Mouse (Mus musculus) neural tube, embryonic 12.5 days (tissue): ENCODE results near the gene Fbn1. TPM values are rescaled to one million over a fixed set of nuclear protein-coding genes. Genes with fewer than 3 reads are reported as not detected.
A peak's percentile ranks its signal among the peaks of the same experiment; 100 is the strongest.

Experiments used
- ATAC-seq: fragments of 200-750 bp; cut with Nextera tagmentation; 2 replicates; pipeline ENCODE4 v1.8.0; 2017; ENCODE audit warnings: low read depth, mild to moderate bottlenecking, moderate TSS enrichment, moderate library complexity; ENCODE audit not compliant: low FRiP score
- H3K27ac ChIP-seq: fragments of 300-500 bp; sonication (generic); 2 replicates; pipeline ENCODE4 v1.5.1; 2016
- H3K27me3 ChIP-seq: fragments of 300-500 bp; sonication (generic); replicated peaks from 2 replicates; pipeline ENCODE4 v1.6.1; 2016; ENCODE audit warnings: mild to moderate bottlenecking
- H3K36me3 ChIP-seq: fragments of 300-500 bp; sonication (generic); 2 replicates; pipeline ENCODE4 v1.6.1; 2016; ENCODE audit warnings: mild to moderate bottlenecking
- H3K4me1 ChIP-seq: fragments of 300-500 bp; sonication (generic); 2 replicates; pipeline ENCODE4 v1.6.1; 2016
- H3K4me2 ChIP-seq: fragments of 300-500 bp; sonication (generic); replicated peaks from 2 replicates; pipeline ENCODE4 v1.6.1; 2016; ENCODE audit warnings: mild to moderate bottlenecking
- H3K4me3 ChIP-seq: fragments of 300-500 bp; sonication (generic); 2 replicates; pipeline ENCODE4 v1.5.1; 2016
- H3K9ac ChIP-seq: fragments of 300-500 bp; sonication (generic); 2 replicates; pipeline ENCODE4 v1.6.1; 2016; ENCODE audit warnings: mild to moderate bottlenecking
- H3K9me3 ChIP-seq: fragments of 300-500 bp; sonication (generic); 2 replicates; pipeline ENCODE4 v1.6.1; 2016; ENCODE audit warnings: mild to moderate bottlenecking
- whole genome bisulfite sequencing: fragments of 180-500 bp; shearing (Covaris S2); methylation state at CpG from one replicate; pipeline ENCODE4 v1.1.7; 2016; 5-methylcytosine and 5-hydroxymethylcytosine counted together
- polyA plus RNA-seq: library from polyadenylated mRNA; unstranded; fragments of >200 nt; fragmentation: Nextera tagmentation; extraction: Ambion mirVana; gene quantifications from 2 replicates; pipeline ENCODE4 v1.2.1, GENCODE M21; 2016

Fbn1 gene
- polyA plus RNA-seq, 1 experiment from 2014 or later: 6.8 TPM

GRCm38 (mm10) chr2:125515291-125516057 is 7.7 kb upstream of the Fbn1 start:
- H3K4me2 ChIP-seq: no peak overlapping the region
- H3K27ac ChIP-seq: no peak overlapping the region
- H3K9ac ChIP-seq: no peak overlapping the region
- H3K4me3 ChIP-seq: no peak overlapping the region
- no peaks in the 10 kb centered on the region; the same call in 1 of the 2 replicates for H3K27me3 ChIP-seq
- no peaks in the 10 kb centered on the region for H3K4me1 ChIP-seq
- H3K9me3 ChIP-seq: no peaks in the 10 kb centered on the region
- WGBS: 85% methylated on average over 12 of the region's 12 CpGs
- H3K36me3 ChIP-seq: no peaks in the 10 kb centered on the region
- ATAC-seq: no peak

- Histone ChIP-seq H3K27me3 (no peaks in the 10 kb centered on the region; the same call in 1 of the 2 replicates), H3K4me2 (no peak overlapping the region), H3K4me3 (no peak overlapping the region), H3K4me1 (no peaks in the 10 kb centered on the region), H3K9me3 (no peaks in the 10 kb centered on the region), H3K27ac (no peak overlapping the region), H3K36me3 (no peaks in the 10 kb centered on the region), H3K9ac (no peak overlapping the region)
- ATAC-seq: no peak
- 79% methylated on average over 3 of the region's 3 CpGs for WGBS
These were observed 6.6 kb upstream of the Fbn1 start for GRCm38 (mm10) chr2:125514391-125514790.

- Histone ChIP-seq H3K4me2 (no peak overlapping the region), H3K27ac (no peak overlapping the region), H3K4me3 (no peak overlapping the region), H3K4me1 (no peaks in the 10 kb centered on the region), H3K27me3 (no peaks in the 10 kb centered on the region; the same call in 1 of the 2 replicates), H3K36me3 (no peaks in the 10 kb centered on the region), H3K9me3 (no peaks in the 10 kb centered on the region), H3K9ac (no peak overlapping the region)
- ATAC-seq: no peak
- 82% methylated on average over 4 of the region's 4 CpGs for WGBS
These were observed 4.8 kb upstream of the Fbn1 start for GRCm38 (mm10) chr2:125512544-125512943.

- H3K27ac ChIP-seq: no peak overlapping the region
- no peaks in the 10 kb centered on the region for H3K36me3 ChIP-seq
- H3K27me3 ChIP-seq: no peaks in the 10 kb centered on the region; the same call in none of the 2 replicates
- 87% methylated on average over 4 of the region's 4 CpGs for WGBS
- peaks cover under 1% of the 10 kb centered on the region; the same call in 1 of the 2 replicates for H3K4me1 ChIP-seq
- H3K9ac ChIP-seq: no peak overlapping the region
- no peak for ATAC-seq
- no peaks in the 10 kb centered on the region for H3K9me3 ChIP-seq
- H3K4me3 ChIP-seq: no peak overlapping the region
- no peak overlapping the region for H3K4me2 ChIP-seq
These were observed 4.1 kb upstream of the Fbn1 start for GRCm38 (mm10) chr2:125511898-125512297.

GRCm38 (mm10) chr2:125510752-125511151 is 3.0 kb upstream of the Fbn1 start:
- H3K4me2 ChIP-seq: no peak overlapping the region
- H3K4me1 ChIP-seq: peaks cover 6% of the 10 kb centered on the region
- H3K36me3 ChIP-seq: no peaks in the 10 kb centered on the region
- WGBS: 73% methylated on average over 2 of the region's 2 CpGs
- no peak overlapping the region for H3K9ac ChIP-seq
- H3K27me3 ChIP-seq: no peaks in the 10 kb centered on the region; the same call in none of the 2 replicates
- no peaks in the 10 kb centered on the region for H3K9me3 ChIP-seq
- H3K27ac ChIP-seq: no peak overlapping the region
- no peak for ATAC-seq
- H3K4me3 ChIP-seq: no peak overlapping the region

GRCm38 (mm10) chr2:125508381-125508780 is 588 bp upstream of the Fbn1 start:
- Histone ChIP-seq H3K9ac (no peak overlapping the region), H3K4me1 (peaks cover 13% of the 10 kb centered on the region), H3K27ac (no peak overlapping the region), H3K27me3 (no peaks in the 10 kb centered on the region; the same call in 1 of the 2 replicates), H3K4me2 (no peak overlapping the region), H3K4me3 (no peak overlapping the region), H3K9me3 (no peaks in the 10 kb centered on the region), H3K36me3 (no peaks in the 10 kb centered on the region)
- 96% methylated on average over 5 of the region's 5 CpGs for WGBS
- no peak for ATAC-seq

GRCm38 (mm10) chr2:125506316-125507054 is 1.3 kb downstream of the Fbn1 start:
- under 1% methylated on average over 32 of the region's 37 CpGs for WGBS
- Histone ChIP-seq H3K27me3 (no peaks in the 10 kb centered on the region; the same call in 1 of the 2 replicates), H3K4me2 (peak overlapping the region; percentile 98), H3K4me3 (peak overlapping the region; percentile 65), H3K27ac (no peak overlapping the region), H3K9me3 (no peaks in the 10 kb centered on the region), H3K4me1 (peaks cover 13% of the 10 kb centered on the region), H3K36me3 (no peaks in the 10 kb centered on the region), H3K9ac (peak overlapping the region; percentile 70)
- ATAC-seq: peak; percentile 88

GRCm38 (mm10) chr2:125505746-125506315 is 2.0 kb downstream of the Fbn1 start:
- H3K9ac ChIP-seq: peak overlapping the region; percentile 70
- no peaks in the 10 kb centered on the region for H3K36me3 ChIP-seq
- peak overlapping the region; percentile 98 for H3K4me2 ChIP-seq
- H3K27me3 ChIP-seq: no peaks in the 10 kb centered on the region; the same call in 1 of the 2 replicates
- peak overlapping the region; percentile 65 for H3K4me3 ChIP-seq
- WGBS: under 1% methylated on average over 48 of the region's 48 CpGs
- H3K4me1 ChIP-seq: peaks cover 13% of the 10 kb centered on the region
- H3K27ac ChIP-seq: 0 out of 2 replicates have a peak overlapping the region, but pooled peaks have one; percentile 10
- H3K9me3 ChIP-seq: no peaks in the 10 kb centered on the region
- ATAC-seq: peak; percentile 84

GRCm38 (mm10) chr2:125505006-125505745 is 2.6 kb downstream of the Fbn1 start, which contains the start of gene Gm9913:
TSS of gene Gm9913 (plus strand) at chr2:125505089.
- Histone ChIP-seq H3K9ac (peak within 1 kb of the TSS; percentile 70), H3K27me3 (no peaks in the 10 kb centered on the region; the same call in 1 of the 2 replicates), H3K9me3 (no peaks in the 10 kb centered on the region), H3K36me3 (no peaks in the 10 kb centered on the region), H3K4me3 (peak within 1 kb of the TSS; percentile 65), H3K4me2 (peak within 1 kb of the TSS; percentile 98), H3K4me1 (peaks cover 13% of the 10 kb centered on the region), H3K27ac (0 out of 2 replicates have a peak within 1 kb of the TSS, but pooled peaks have one; percentile 10)
- ATAC-seq: peak; percentile 51
- WGBS: under 1% methylated on average over 44 of the region's 45 CpGs

- Histone ChIP-seq H3K4me2 (no peak overlapping the region), H3K9me3 (no peaks in the 10 kb centered on the region), H3K36me3 (no peaks in the 10 kb centered on the region), H3K4me3 (no peak overlapping the region), H3K27ac (no peak overlapping the region), H3K4me1 (peaks cover 9% of the 10 kb centered on the region), H3K9ac (no peak overlapping the region), H3K27me3 (no peaks in the 10 kb centered on the region; the same call in 1 of the 2 replicates)
- ATAC-seq: no peak
These were observed 6.3 kb downstream of the Fbn1 start for GRCm38 (mm10) chr2:125501526-125501925.

- 92% methylated on average over 7 of the region's 7 CpGs for WGBS
- Histone ChIP-seq H3K36me3 (no peaks in the 10 kb centered on the region), H3K4me2 (no peak overlapping the region), H3K9me3 (no peaks in the 10 kb centered on the region), H3K4me3 (no peak overlapping the region), H3K4me1 (no peaks in the 10 kb centered on the region), H3K27me3 (no peaks in the 10 kb centered on the region), H3K9ac (no peak overlapping the region), H3K27ac (no peak overlapping the region)
- no peak for ATAC-seq
These were observed 9.6 kb downstream of the Fbn1 start for GRCm38 (mm10) chr2:125498216-125498615.
